Mouse (Mus musculus): ENCODE measurements around the gene Xpa. TPM values are rescaled to one million over a fixed set of nuclear protein-coding genes. Genes with fewer than 3 reads are reported as not detected.
A peak's percentile ranks its signal among the peaks of the same experiment; 100 is the strongest.

Gene Xpa
- polyA plus RNA-seq, 1 experiment = 35.3 TPM

GRCm38 (mm10) chr4:46185890-46186289 is 10.2 kb downstream of the Xpa start:
- DNase-seq (ENCODE audit: low read depth) = no peak
- no peak for TF ChIP-seq CTCF (IDR thresholded peaks at IDR 0.05; ENCODE audit: borderline replicate concordance, extremely low read depth, insufficient read depth, insufficient read length)
- no peak for TF ChIP-seq POLR2A (IDR thresholded peaks at IDR 0.05; ENCODE audit: borderline replicate concordance, extremely low read depth, insufficient read depth, insufficient read length, poor library complexity, severe bottlenecking)

- TF ChIP-seq CTCF (IDR thresholded peaks at IDR 0.05; ENCODE audit: borderline replicate concordance, extremely low read depth, insufficient read depth, insufficient read length) (no peak), POLR2A (IDR thresholded peaks at IDR 0.05; ENCODE audit: borderline replicate concordance, extremely low read depth, insufficient read depth, insufficient read length, poor library complexity, severe bottlenecking) (no peak)
- DNase-seq (ENCODE audit: low read depth) = no peak
Observed at GRCm38 (mm10) chr4:46185423-46185822, 10.7 kb downstream of the Xpa start.

- TF ChIP-seq POLR2A (IDR thresholded peaks at IDR 0.05; ENCODE audit: borderline replicate concordance, extremely low read depth, insufficient read depth, insufficient read length, poor library complexity, severe bottlenecking) (no peak), CTCF (IDR thresholded peaks at IDR 0.05; ENCODE audit: borderline replicate concordance, extremely low read depth, insufficient read depth, insufficient read length) (no peak)
- no peak for DNase-seq (ENCODE audit: low read depth)
Observed at GRCm38 (mm10) chr4:46182181-46182580, 13.9 kb downstream of the Xpa start.

GRCm38 (mm10) chr4:46181168-46181567 is 14.9 kb downstream of the Xpa start:
- TF ChIP-seq CTCF (IDR thresholded peaks at IDR 0.05; ENCODE audit: borderline replicate concordance, extremely low read depth, insufficient read depth, insufficient read length) (no peak), POLR2A (IDR thresholded peaks at IDR 0.05; ENCODE audit: borderline replicate concordance, extremely low read depth, insufficient read depth, insufficient read length, poor library complexity, severe bottlenecking) (no peak)
- DNase-seq (ENCODE audit: low read depth) = no peak

GRCm38 (mm10) chr4:46177496-46177895 is 18.6 kb downstream of the Xpa start:
- TF ChIP-seq POLR2A (IDR thresholded peaks at IDR 0.05; ENCODE audit: borderline replicate concordance, extremely low read depth, insufficient read depth, insufficient read length, poor library complexity, severe bottlenecking) = no peak
- TF ChIP-seq CTCF (IDR thresholded peaks at IDR 0.05; ENCODE audit: borderline replicate concordance, extremely low read depth, insufficient read depth, insufficient read length) = peak; percentile 10; the same call in 1 of the 2 replicates
- no peak for DNase-seq (ENCODE audit: low read depth)

- TF ChIP-seq CTCF (IDR thresholded peaks at IDR 0.05; ENCODE audit: borderline replicate concordance, extremely low read depth, insufficient read depth, insufficient read length) (no peak), POLR2A (IDR thresholded peaks at IDR 0.05; ENCODE audit: borderline replicate concordance, extremely low read depth, insufficient read depth, insufficient read length, poor library complexity, severe bottlenecking) (no peak)
- DNase-seq (ENCODE audit: low read depth) = no peak
Observed at GRCm38 (mm10) chr4:46177018-46177417, 19.1 kb downstream of the Xpa start.

- no peak for DNase-seq (ENCODE audit: low read depth)
- peak; percentile 35; the same call in 1 of the 2 replicates for TF ChIP-seq CTCF (IDR thresholded peaks at IDR 0.05; ENCODE audit: borderline replicate concordance, extremely low read depth, insufficient read depth, insufficient read length)
- no peak for TF ChIP-seq POLR2A (IDR thresholded peaks at IDR 0.05; ENCODE audit: borderline replicate concordance, extremely low read depth, insufficient read depth, insufficient read length, poor library complexity, severe bottlenecking)
Observed at GRCm38 (mm10) chr4:46176313-46176712, 19.8 kb downstream of the Xpa start.

- no peak for TF ChIP-seq POLR2A (IDR thresholded peaks at IDR 0.05; ENCODE audit: borderline replicate concordance, extremely low read depth, insufficient read depth, insufficient read length, poor library complexity, severe bottlenecking)
- no peak for TF ChIP-seq CTCF (IDR thresholded peaks at IDR 0.05; ENCODE audit: borderline replicate concordance, extremely low read depth, insufficient read depth, insufficient read length)
- DNase-seq (ENCODE audit: low read depth) = no peak
Observed at GRCm38 (mm10) chr4:46171761-46172160, 24.4 kb downstream of the Xpa start.

- no peak for TF ChIP-seq POLR2A (IDR thresholded peaks at IDR 0.05; ENCODE audit: borderline replicate concordance, extremely low read depth, insufficient read depth, insufficient read length, poor library complexity, severe bottlenecking)
- no peak for TF ChIP-seq CTCF (IDR thresholded peaks at IDR 0.05; ENCODE audit: borderline replicate concordance, extremely low read depth, insufficient read depth, insufficient read length)
Observed at GRCm38 (mm10) chr4:46165831-46166230, 30.3 kb downstream of the Xpa start.

GRCm38 (mm10) chr4:46164027-46164426 is 32.1 kb downstream of the Xpa start:
- no peak for DNase-seq (ENCODE audit: low read depth)
- no peak for TF ChIP-seq CTCF (IDR thresholded peaks at IDR 0.05; ENCODE audit: borderline replicate concordance, extremely low read depth, insufficient read depth, insufficient read length)
- no peak for TF ChIP-seq POLR2A (IDR thresholded peaks at IDR 0.05; ENCODE audit: borderline replicate concordance, extremely low read depth, insufficient read depth, insufficient read length, poor library complexity, severe bottlenecking)

More at GRCm38 (mm10) chr4:46165831-46166230, 30.3 kb downstream of the Xpa start:
- DNase-seq (ENCODE audit: low read depth) = no peak

GRCm38 (mm10) chr4:46151903-46152544 is 44.1 kb downstream of the Xpa start:
- DNase-seq (ENCODE audit: low read depth) = no peak
- TF ChIP-seq POLR2A (IDR thresholded peaks at IDR 0.05; ENCODE audit: borderline replicate concordance, extremely low read depth, insufficient read depth, insufficient read length, poor library complexity, severe bottlenecking) (no peak), CTCF (IDR thresholded peaks at IDR 0.05; ENCODE audit: borderline replicate concordance, extremely low read depth, insufficient read depth, insufficient read length) (no peak)

- no peak for DNase-seq (ENCODE audit: low read depth)
- TF ChIP-seq POLR2A (IDR thresholded peaks at IDR 0.05; ENCODE audit: borderline replicate concordance, extremely low read depth, insufficient read depth, insufficient read length, poor library complexity, severe bottlenecking) = no peak
- TF ChIP-seq CTCF (IDR thresholded peaks at IDR 0.05; ENCODE audit: borderline replicate concordance, extremely low read depth, insufficient read depth, insufficient read length) = no peak
Observed at GRCm38 (mm10) chr4:46146881-46147280, 49.2 kb downstream of the Xpa start.
